Mouse (Mus musculus) Patski (cell line): ENCODE measurements around the gene Hrk. TPM values are rescaled to one million over a fixed set of nuclear protein-coding genes. Genes with fewer than 3 reads are reported as not detected.

Experiments
- ATAC-seq: fragments of 100-300 bp; one replicate; pipeline ENCODE4 v1.8.0; 2021
- CTCF ChIA-PET: fragments of 350-600 bp; sonication (Branson Sonifier 250); formaldehyde crosslinking; loops from one replicate; lab custom pipeline; 2022; ENCODE audit warnings: inconsistent platforms; lab: Charles Lee
- POLR2A ChIA-PET: fragments of 350-600 bp; sonication (Branson Sonifier 250); formaldehyde crosslinking; loops from one replicate; lab custom pipeline; 2022; ENCODE audit warnings: antibody characterized with exemption, inconsistent platforms; lab: Charles Lee
- DNase-seq: peaks from one replicate; pipeline ENCODE4 v3.0.0-alpha.2; 2011; ENCODE audit warnings: low read depth, low spot score
- H3K27me3 ChIP-seq: fragments of 371-371 bp; one replicate; pipeline ENCODE4 v1.5.1; 2021
- CTCF ChIP-seq: fragments of 100-300 bp; IDR thresholded peaks from one replicate; pipeline ENCODE4 v1.5.1; 2021
- in situ Hi-C: fragments of 300-500 bp; cut with MboI; formaldehyde crosslinking; loops from 3 replicates; pipeline ENCODE4 v1.11.1; 2018; ENCODE audit warnings: low pct_unique_long_range_greater_than_20kb, mixed read lengths
- polyA plus RNA-seq: library from polyadenylated mRNA; unstranded; gene quantifications from one replicate; pipeline ENCODE4 v1.2.3, GENCODE M21; 2021

The Hrk gene
- polyA plus RNA-seq, 1 experiment from 2014 or later, result 0.14 TPM

GRCm38 (mm10) chr5:118186903-118187633 is 22.6 kb downstream of the Hrk start:
- in situ Hi-C loops, result no loop called here
- POLR2A ChIA-PET, result no interaction called here

GRCm38 (mm10) chr5:118188356-118188755 is 23.9 kb downstream of the Hrk start:
- DNase-seq (no peak), ATAC-seq (no peak)
- CTCF ChIA-PET, result interaction anchor here (1.8 kb wide), 1 partner anchor 54 kb away, joined by 5 read pairs; no protein-coding TSS in a partner anchor
- peaks cover 34% of the 10 kb centered on the region for H3K27me3 ChIP-seq
- POLR2A ChIA-PET, result no interaction called here
- no peak for TF ChIP-seq CTCF
- in situ Hi-C loops, result no loop called here

More at GRCm38 (mm10) chr5:118186903-118187633, 22.6 kb downstream of the Hrk start:
- no peak for ATAC-seq
- peaks cover 34% of the 10 kb centered on the region for H3K27me3 ChIP-seq
- no peak for TF ChIP-seq CTCF
- DNase-seq, result no peak
- CTCF ChIA-PET, result interaction anchor here (1.8 kb wide), 1 partner anchor 53 kb away, joined by 5 read pairs; no protein-coding TSS in a partner anchor

- ChIA-PET CTCF (no interaction called here), POLR2A (no interaction called here)
- in situ Hi-C loops, result no loop called here
- DNase-seq (no peak), ATAC-seq (no peak)
- peaks cover 34% of the 10 kb centered on the region for H3K27me3 ChIP-seq
- no peak for TF ChIP-seq CTCF
Observed at GRCm38 (mm10) chr5:118190491-118190890, 26.0 kb downstream of the Hrk start.

DNA sequence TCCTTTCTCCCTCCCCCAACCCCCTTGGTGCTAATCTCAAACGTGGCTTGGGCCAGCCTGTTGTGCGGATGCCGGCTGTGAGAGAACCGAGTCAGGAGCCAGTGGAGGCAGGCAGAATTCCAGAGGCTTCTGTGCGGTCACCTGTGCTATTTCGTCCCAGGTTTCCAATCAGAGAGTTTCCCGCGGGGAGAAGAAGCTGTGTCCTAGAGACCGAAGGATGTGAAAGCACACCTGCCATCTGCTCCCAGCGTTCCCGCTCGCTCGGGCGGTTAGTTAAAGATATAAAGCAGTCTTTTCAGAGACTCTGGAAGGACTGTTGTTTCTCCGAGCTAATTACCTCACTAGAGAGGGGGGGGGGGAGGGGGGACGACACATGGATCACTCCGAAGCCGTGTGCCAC is 27.8 kb downstream of the Hrk start:
- ChIA-PET CTCF (no interaction called here), POLR2A (no interaction called here)
- ATAC-seq, result no peak
- DNase-seq, result no peak
- peaks cover 25% of the 10 kb centered on the region for H3K27me3 ChIP-seq
- in situ Hi-C loops, result no loop called here
- TF ChIP-seq CTCF, result no peak

GRCm38 (mm10) chr5:118197421-118197820 is 33.0 kb downstream of the Hrk start:
- H3K27me3 ChIP-seq, result no peaks in the 10 kb centered on the region
- TF ChIP-seq CTCF, result no peak
- ATAC-seq (no peak), DNase-seq (no peak)
- ChIA-PET CTCF (no interaction called here), POLR2A (no interaction called here)
- in situ Hi-C loops, result no loop called here

- TF ChIP-seq CTCF, result no peak
- H3K27me3 ChIP-seq, result no peaks in the 10 kb centered on the region
- no peak for DNase-seq
- ChIA-PET CTCF (no interaction called here), POLR2A (no interaction called here)
- no peak for ATAC-seq
- in situ Hi-C loops, result no loop called here
Observed at GRCm38 (mm10) chr5:118199670-118200069, 35.2 kb downstream of the Hrk start.

GRCm38 (mm10) chr5:118204675-118205440 is 40.4 kb downstream of the Hrk start:
- peak; percentile 14 for ATAC-seq
- ChIA-PET POLR2A (no interaction called here), CTCF (no interaction called here)
- in situ Hi-C loops, result no loop called here
- DNase-seq, result peak; percentile 17
- H3K27me3 ChIP-seq, result no peaks in the 10 kb centered on the region
- TF ChIP-seq CTCF, result no peak

DNA sequence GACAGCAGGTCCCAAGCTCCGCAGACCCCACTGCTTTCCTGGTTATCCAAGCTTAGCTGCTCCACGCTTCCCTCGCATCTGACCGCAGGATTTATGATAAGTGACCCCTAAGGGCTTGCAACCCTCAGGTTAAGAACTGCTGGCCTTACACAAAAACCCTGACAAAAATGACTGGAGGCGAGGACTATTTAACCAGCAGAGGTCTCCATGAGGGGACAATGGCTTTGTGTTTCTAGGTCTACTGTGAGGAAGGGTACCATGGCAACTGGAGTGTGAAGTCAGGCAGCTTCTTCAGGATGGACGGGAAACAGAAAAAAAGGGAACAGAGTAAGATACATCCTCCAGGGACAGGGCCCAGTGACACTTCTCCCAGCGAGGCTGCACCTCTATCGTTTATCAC is 41.4 kb downstream of the Hrk start:
- DNase-seq (no peak), ATAC-seq (no peak)
- POLR2A ChIA-PET, result no interaction called here
- CTCF ChIA-PET, result no interaction called here
- H3K27me3 ChIP-seq, result no peaks in the 10 kb centered on the region
- in situ Hi-C loops, result no loop called here
- no peak for TF ChIP-seq CTCF

- ChIA-PET CTCF (interaction anchor here (1.2 kb wide), 1 partner anchor 30 kb away, joined by 3 read pairs; no protein-coding TSS in a partner anchor), POLR2A (interaction anchor here (0.9 kb wide), 1 partner anchor 39 kb away, joined by 3 read pairs; no protein-coding TSS in a partner anchor)
- in situ Hi-C loops, result no loop called here
- DNase-seq (no peak), ATAC-seq (no peak)
- no peak for TF ChIP-seq CTCF
- H3K27me3 ChIP-seq, result no peaks in the 10 kb centered on the region
Observed at GRCm38 (mm10) chr5:118214012-118214411, 49.6 kb downstream of the Hrk start.

GRCm38 (mm10) chr5:118214418-118215154 is 50.1 kb downstream of the Hrk start:
- no peaks in the 10 kb centered on the region for H3K27me3 ChIP-seq
- ATAC-seq, result peak; percentile 80
- ChIA-PET POLR2A (no interaction called here), CTCF (interaction anchor here (1.2 kb wide), 1 partner anchor 30 kb away, joined by 3 read pairs; no protein-coding TSS in a partner anchor)
- in situ Hi-C loops, result no loop called here
- TF ChIP-seq CTCF, result no peak
- DNase-seq, result peak; percentile 57
